Mouse (Mus musculus): ENCODE data around the gene Igf2bp3.

DNA sequence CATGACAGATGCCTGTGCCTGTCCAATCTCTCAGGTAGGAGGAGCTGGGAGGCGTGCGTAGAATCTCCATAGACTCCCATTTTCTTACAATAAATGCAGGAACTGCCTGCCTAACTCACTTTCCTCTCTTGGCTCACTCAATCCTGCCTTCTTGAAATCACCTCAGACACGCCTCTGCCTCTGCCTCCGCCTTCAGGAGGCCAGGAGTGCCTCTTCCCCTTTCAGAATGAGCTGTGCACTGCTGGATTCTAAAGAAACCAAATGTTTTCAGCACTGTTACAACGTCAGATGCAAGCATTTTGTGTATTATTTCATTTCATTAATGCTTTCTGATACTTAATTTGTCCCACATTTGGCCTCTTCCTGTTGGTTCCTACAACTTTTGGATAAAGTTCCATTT is 38.7 kb downstream of the Igf2bp3 start:
- TF ChIP-seq CTCF (IDR thresholded peaks at IDR 0.05; ENCODE audit: borderline replicate concordance, control insufficient read depth, extremely low read depth, insufficient read depth, low read length, poor library complexity) = no peak
- no peak for TF ChIP-seq POLR2A (IDR thresholded peaks at IDR 0.05; ENCODE audit: control insufficient read depth, extremely low read depth, insufficient read depth, low read length, poor library complexity)
